Mouse (Mus musculus) gastrocnemius, postnatal 4 days (tissue): Measurements from ENCODE around the gene Zfp182. TPM values are rescaled to one million over a fixed set of nuclear protein-coding genes. Genes with fewer than 3 reads are reported as not detected.

ENCODE experiments used
- DNase-seq, 2 experiments: peaks; one replicate each; pipeline ENCODE4 v3.0.0; 2021 to 2022; ENCODE audit warnings: low spot score in 2 of 2, mixed read lengths in 2 of 2
- long read RNA-seq, 2 experiments: library from polyadenylated mRNA; stranded (forward); transcript quantifications; one replicate each; pipeline ENCODE4 v2.0.0; 2021
- total RNA-seq, 2 experiments: library from RNA; stranded (reverse); gene quantifications; 2 replicates each; pipeline ENCODE4 v1.2.3; 2021

Gene Zfp182
- total RNA-seq, result 1 to 10 TPM; 5.4 to 7.4 TPM
- long read RNA-seq, experiment 1, partial matches to known transcripts, result 0 of 1 reads
- long read RNA-seq, experiment 1, other reads (novel, unspliced or antisense), result 1 of 1 reads
- long read RNA-seq, experiment 2, partial matches to known transcripts, result 0 of 2 reads
- long read RNA-seq, experiment 2, other reads (novel, unspliced or antisense), result 1 of 2 reads

GRCm38 (mm10) chrX:21061866-21062543, at the start of gene Zfp182:
Zfp182 (minus strand) TSS chrX:21062316.
- DNase-seq, result peak; percentile 41 to 74

GRCm38 (mm10) chrX:21089867-21090239, 27.7 kb upstream of the Zfp182 start:
- DNase-seq, result no peak

- peak; percentile 18 to 68 for DNase-seq
Measured at GRCm38 (mm10) chrX:21088983-21089866, 27.1 kb upstream of the Zfp182 start, which contains the start of gene Zfp300. Zfp300 (minus strand) TSS chrX:21089527.

- DNase-seq, result no peak
Measured at GRCm38 (mm10) chrX:21088645-21088982, 26.5 kb upstream of the Zfp182 start.

GRCm38 (mm10) chrX:21068106-21068505, 6.0 kb upstream of the Zfp182 start, which contains the start of gene Spaca5:
Spaca5 (plus strand) TSS chrX:21068406.
- DNase-seq, result no peak

GRCm38 (mm10) chrX:21062544-21062890, 401 bp upstream of the Zfp182 start:
- DNase-seq, result no peak

- DNase-seq, result no peak
Measured at GRCm38 (mm10) chrX:21061460-21061859, 656 bp downstream of the Zfp182 start.

- DNase-seq, result no peak
Measured at GRCm38 (mm10) chrX:20980901-20981300, 81.2 kb downstream of the Zfp182 start.

Other genes with a start within 250 kb of the Zfp182 start
- 10 to 100 TPM in 1 of 2 experiments, 1 to 10 TPM in 1; 8.4 to 13.7 TPM for gene Timp1, start 192.2 kb downstream of the Zfp182 start, total RNA-seq
- under 1 TPM; 0.13 to 0.29 TPM for gene Syn1, start 141.3 kb downstream of the Zfp182 start, total RNA-seq
- gene Cfp, start 130.8 kb downstream of the Zfp182 start, total RNA-seq, result 10 to 100 TPM; 10.3 to 10.5 TPM
- 10 to 100 TPM; 12.2 to 12.7 TPM for gene Elk1, start 111.7 kb downstream of the Zfp182 start, total RNA-seq
- 10 to 100 TPM; 22.5 to 24.8 TPM for gene Uxt, start 100.3 kb downstream of the Zfp182 start, total RNA-seq
- not detected for gene Spaca5, start 6.1 kb upstream of the Zfp182 start, total RNA-seq
- 1 to 10 TPM; 1.2 to 1.5 TPM for gene Zfp300, start 27.2 kb upstream of the Zfp182 start, total RNA-seq
- gene Ssxa1, start 53.5 kb upstream of the Zfp182 start, total RNA-seq, result not detected
- gene Gm21876, start 113.3 kb upstream of the Zfp182 start, total RNA-seq, result not detected